Mouse (Mus musculus): Measurements from ENCODE around the gene Cd52. TPM values are rescaled to one million over a fixed set of nuclear protein-coding genes. Genes with fewer than 3 reads are reported as not detected.
A peak's percentile ranks its signal among the peaks of the same experiment; 100 is the strongest.

Cd52 gene
- 2,306 and 3,109 TPM in 2 replicates for total RNA-seq (2012; rRNA removed)
- 4,323 and 5,448 TPM in 2 replicates for total RNA-seq (2014; rRNA removed)
- polyA plus RNA-seq (2012; ENCODE audit: insufficient read length, low read depth): 1,849 and 1,886 TPM in 2 replicates

DNA sequence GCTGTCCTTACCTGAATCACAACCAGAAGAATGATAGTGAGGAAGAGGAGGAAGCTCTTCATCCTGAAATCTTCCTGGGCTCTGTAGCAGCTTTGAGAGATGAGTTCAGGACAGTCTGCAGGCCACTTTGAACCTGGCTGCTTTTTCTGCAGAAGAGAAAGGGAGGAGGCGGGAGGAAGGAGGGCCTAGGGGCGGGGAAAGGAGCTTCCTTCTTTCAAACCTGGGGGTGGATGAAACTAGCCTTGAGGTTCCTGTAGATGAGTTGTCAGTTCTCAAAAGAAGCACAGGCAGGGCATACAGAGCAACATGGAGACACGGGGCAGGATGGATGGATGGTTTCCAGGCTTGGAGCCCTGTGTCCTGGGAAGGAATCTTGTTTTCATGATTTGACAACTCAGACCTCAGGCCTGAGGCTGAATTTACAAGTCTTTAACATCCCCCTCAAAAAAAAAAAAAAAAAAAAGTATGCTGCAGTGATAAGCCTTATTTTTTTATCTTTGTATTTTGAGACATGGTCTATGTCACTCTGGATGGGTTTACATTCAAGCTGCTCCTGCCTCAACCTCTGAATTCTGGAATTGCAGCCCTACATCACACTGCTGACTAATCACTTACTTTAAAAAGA is at the start of gene Cd52:
TSS of gene Cd52 (minus strand) at position 160 of the 625 bp plus-strand sequence.
- H3K4me1 ChIP-seq (ENCODE audit: control insufficient read depth in 1 of 2, insufficient read depth in 2 of 2): peaks cover 16 to 52% of the 10 kb centered on the region in 2 experiments
- peaks cover 17 to 36% of the 10 kb centered on the region in 2 experiments for H3K36me3 ChIP-seq (replicated peaks in 1 of 2; ENCODE audit: control insufficient read depth in 1 of 2, insufficient read depth in 1 of 2, low read length in 1 of 2)
- peak within 1 kb of the TSS; percentile 96 for H3K9ac ChIP-seq (ENCODE audit: insufficient read depth, low read depth)
- TF ChIP-seq CHD2 (IDR thresholded peaks at IDR 0.05; ENCODE audit: low read length): peak; percentile 60
- peak; percentile 52; the same call in 1 of the 2 replicates for TF ChIP-seq HCFC1 (IDR thresholded peaks at IDR 0.05; ENCODE audit: low read depth, low read length)
- TF ChIP-seq USF2 (conservative IDR thresholded peaks at IDR 0.05; ENCODE audit: low read depth, low read length): no peak
- peak; percentile 82 for TF ChIP-seq MYC (IDR thresholded peaks at IDR 0.05; ENCODE audit: low read depth, low read length)
- TF ChIP-seq ZMIZ1 (IDR thresholded peaks at IDR 0.05; ENCODE audit: low read depth, low read length): peak; percentile 98
- peak; percentile 97 for TF ChIP-seq TBP (conservative IDR thresholded peaks at IDR 0.05; ENCODE audit: low read depth, low read length)
- no peak; the same call in none of the 2 replicates for TF ChIP-seq RAD21 (IDR thresholded peaks at IDR 0.05; ENCODE audit: low read depth, low read length)
- TF ChIP-seq MAFK (IDR thresholded peaks at IDR 0.05; ENCODE audit: insufficient replicate concordance, low read length): peak; percentile 45; the same call in 1 of the 2 replicates
- TF ChIP-seq KAT2A (IDR thresholded peaks at IDR 0.05; ENCODE audit: insufficient replicate concordance, low read length): 0 out of 2 replicates have a peak, but pooled peaks have one; percentile 65
- TF ChIP-seq JUN (IDR thresholded peaks at IDR 0.05; ENCODE audit: insufficient read depth, low read depth, low read length): no peak
- TF ChIP-seq TCF12 (IDR thresholded peaks at IDR 0.05; ENCODE audit: low read depth, low read length): peak; percentile 90
- TF ChIP-seq E2F4 (IDR thresholded peaks at IDR 0.05; ENCODE audit: insufficient replicate concordance, low read depth, low read length): 0 out of 2 replicates have a peak, but pooled peaks have one; percentile 58
- no peak for TF ChIP-seq GABPA (IDR thresholded peaks at IDR 0.05; ENCODE audit: insufficient replicate concordance, low read depth, low read length)
- TF ChIP-seq NRF1 (IDR thresholded peaks at IDR 0.05; ENCODE audit: low read depth, low read length): peak; percentile 51
- TF ChIP-seq USF1 (IDR thresholded peaks at IDR 0.05; ENCODE audit: low read depth, low read length): no peak
- TF ChIP-seq ELF1 (IDR thresholded peaks at IDR 0.05; ENCODE audit: low read depth, low read length): peak; percentile 69
- no peak for TF ChIP-seq PAX5 (IDR thresholded peaks at IDR 0.05; ENCODE audit: low read length)
- no peak for TF ChIP-seq SMC3 (IDR thresholded peaks at IDR 0.05; ENCODE audit: low read depth, low read length)
- TF ChIP-seq SIN3A (IDR thresholded peaks at IDR 0.05; ENCODE audit: low read length): peak; percentile 88
- TF ChIP-seq MAX (IDR thresholded peaks at IDR 0.05; ENCODE audit: low read length): peak; percentile 65
- no peak for TF ChIP-seq ZKSCAN1 (IDR thresholded peaks at IDR 0.05; ENCODE audit: borderline replicate concordance, low read depth, low read length)
- peak; percentile 39; the same call in 1 of the 2 replicates for TF ChIP-seq EP300 (IDR thresholded peaks at IDR 0.05; ENCODE audit: low read length)
- TF ChIP-seq POLR2A (IDR thresholded peaks at IDR 0.05; ENCODE audit: low read depth, low read length): peak; percentile 98
- TF ChIP-seq POLR2AphosphoS2 (IDR thresholded peaks at IDR 0.05; ENCODE audit: low read depth, low read length): peak; percentile 97
- peak; percentile 82 for TF ChIP-seq CHD1 (IDR thresholded peaks at IDR 0.05; ENCODE audit: low read depth, low read length)
- peak; percentile 52 for TF ChIP-seq JUND (conservative IDR thresholded peaks at IDR 0.05; ENCODE audit: low read depth, low read length)
- peak; percentile 93 for TF ChIP-seq MAZ (IDR thresholded peaks at IDR 0.05; ENCODE audit: low read depth, low read length)
- no peak for TF ChIP-seq ZC3H11A (IDR thresholded peaks at IDR 0.05; ENCODE audit: low read depth, low read length)
- peak; percentile 99 for TF ChIP-seq NELFE (IDR thresholded peaks at IDR 0.05; ENCODE audit: low read depth, low read length)
- peak; percentile 68; the same call in 1 of the 2 replicates for TF ChIP-seq RCOR1 (conservative IDR thresholded peaks at IDR 0.05; ENCODE audit: low read depth, low read length)
- peak; percentile 49; the same call in 1 of the 2 replicates for TF ChIP-seq MEF2A (IDR thresholded peaks at IDR 0.05; ENCODE audit: borderline replicate concordance, low read depth, low read length)
- TF ChIP-seq MXI1 (IDR thresholded peaks at IDR 0.05; ENCODE audit: low read depth, low read length): peak; percentile 71; the same call in 1 of the 2 replicates
- peak; percentile 79 for TF ChIP-seq IRF4 (IDR thresholded peaks at IDR 0.05; ENCODE audit: low read depth, low read length)
- TF ChIP-seq UBTF (IDR thresholded peaks at IDR 0.05; ENCODE audit: low read depth, low read length): no peak
- peak; percentile 47 for TF ChIP-seq ETS1 (conservative IDR thresholded peaks at IDR 0.05; ENCODE audit: low read depth, low read length)
- TF ChIP-seq BHLHE40 (IDR thresholded peaks at IDR 0.05; ENCODE audit: low read depth, low read length): no peak
- TF ChIP-seq ZNF384 (IDR thresholded peaks at IDR 0.05; ENCODE audit: low read depth, low read length): peak; percentile 71
- no peak for TF ChIP-seq CTCF (conservative IDR thresholded peaks at IDR 0.05 in 1 of 2, IDR thresholded peaks at IDR 0.05 in 1 of 2; ENCODE audit: low read depth in 2 of 2, low read length in 2 of 2)
- peak within 1 kb of the TSS; percentile 81 to 99 (median 91) for H3K4me3 ChIP-seq (replicated peaks in 1 of 3; ENCODE audit: low read depth in 2 of 3, low read length in 2 of 3, poor library complexity in 1 of 3)
- in situ Hi-C loops (cut with MboI; ENCODE audit: low pct_ligation_motif_present, low pct_unique_long_range_greater_than_20kb, low sequenced_read_pairs): loop anchor here (5.0 to 25.0 kb wide), 2 partner anchors 32 to 508 kb away; partner anchors contain the start of genes Gpn2 and Sh3bgrl3
- dilution Hi-C loops (cut with MboI; ENCODE audit: extremely low pct_ligation_motif_present, extremely low pct_unique_long_range_greater_than_20kb, low sequenced_read_pairs): no loop called here
- peak within 1 kb of the TSS; percentile 76 for H3K4me2 ChIP-seq (ENCODE audit: insufficient read depth, low read depth, poor library complexity, severe bottlenecking)
- peaks cover 25% of the 10 kb centered on the region for H3K79me2 ChIP-seq (replicated peaks; ENCODE audit: control insufficient read depth, extremely low read depth, insufficient read depth, poor library complexity, severe bottlenecking)
- DNase-seq (ENCODE audit: extremely low read depth): peak; percentile 91
- H3K27me3 ChIP-seq (replicated peaks): no peaks in the 10 kb centered on the region
- H3K9me3 ChIP-seq (replicated peaks; ENCODE audit: low read length): no peaks in the 10 kb centered on the region
- H3K27ac ChIP-seq (ENCODE audit: insufficient read depth, low read depth): peak within 1 kb of the TSS; percentile 97

All from CH12.LX (cell line).